13 mouse cellular contexts compared by ENCODE assay signal in genomic region chr2:118116180-118116579, GRCm38 (mm10). TPM values are rescaled to one million over a fixed set of nuclear protein-coding genes. Genes with fewer than 3 reads are reported as not detected.
DNase-seq lines count a peak whose midpoint lies in the region; ATAC-seq and TF ChIP-seq lines count a peak whose summit lies in the region.
"Had no signal": no experiment of that assay in that cellular context is flagged by ENCODE, and none has a peak within 500 bp of the region (broad histone marks: within the 10 kb centered on the region; RNA-seq: fewer than 3 reads in every experiment).

No protein-coding gene starts in this region.

- ATAC-seq in intestine, embryonic 15.5 days = peak; percentile 46
- no peak for ATAC-seq in intestine, postnatal 0 days
- peak; percentile 39 for ATAC-seq in neural tube, embryonic 12.5 days (ENCODE audit: low FRiP score, low read depth)

- no peak overlapping the region for H3K9ac ChIP-seq in intestine, embryonic 15.5 days
- H3K9ac ChIP-seq in intestine, postnatal 0 days (ENCODE audit: low read depth, low read length) = no peak overlapping the region
- no peak overlapping the region for H3K9ac ChIP-seq in neural tube, embryonic 12.5 days

- no peaks in the 10 kb centered on the region for H3K27me3 ChIP-seq in intestine, embryonic 15.5 days (replicated peaks)
- no peaks in the 10 kb centered on the region for H3K27me3 ChIP-seq in intestine, postnatal 0 days (replicated peaks; ENCODE audit: control insufficient read depth, insufficient read depth, low read length)
- peaks cover 16% of the 10 kb centered on the region for H3K27me3 ChIP-seq in neural tube, embryonic 12.5 days (replicated peaks)

- H3K4me2 ChIP-seq in intestine, embryonic 15.5 days (replicated peaks) = no peak overlapping the region
- no peak overlapping the region for H3K4me2 ChIP-seq in intestine, postnatal 0 days (replicated peaks; ENCODE audit: low read depth)
- H3K4me2 ChIP-seq in neural tube, embryonic 12.5 days (replicated peaks) = no peak overlapping the region

- no peak overlapping the region for H3K4me3 ChIP-seq in intestine, embryonic 15.5 days (replicated peaks)
- no peak overlapping the region for H3K4me3 ChIP-seq in intestine, postnatal 0 days (ENCODE audit: low read depth, low read length)
- no peak overlapping the region for H3K4me3 ChIP-seq in neural tube, embryonic 12.5 days

- H3K36me3 ChIP-seq in intestine, embryonic 15.5 days = peaks cover 22% of the 10 kb centered on the region
- peaks cover 50% of the 10 kb centered on the region for H3K36me3 ChIP-seq in intestine, postnatal 0 days (ENCODE audit: control insufficient read depth, insufficient read depth)
- peaks cover 4% of the 10 kb centered on the region; the same call in 1 of the 2 replicates for H3K36me3 ChIP-seq in neural tube, embryonic 12.5 days

- DNase-seq in neural tube, embryonic 10.5 days (ENCODE audit: extremely low spot score, low spot score) = no peak
- peak; percentile 35 for DNase-seq in forelimb bud, embryonic 11.5 days (ENCODE audit: low read depth, low spot score)
- DNase-seq in spleen, postnatal 10 days (ENCODE audit: low spot score in 2 of 2) = no peak
- DNase-seq in thymus, postnatal 14 days = no peak
- DNase-seq: cerebellum, adult 9-11 months; heart, postnatal 36 days; kidney, adult 18-20 months; kidney, postnatal 25 days; right cerebral cortex, postnatal 14 days; thymus, adult 18-20 months had no signal

- H3K9me3 ChIP-seq in intestine, embryonic 15.5 days = no peaks in the 10 kb centered on the region
- no peaks in the 10 kb centered on the region for H3K9me3 ChIP-seq in intestine, postnatal 0 days (ENCODE audit: control insufficient read depth)
- H3K9me3 ChIP-seq in neural tube, embryonic 12.5 days = no peaks in the 10 kb centered on the region

- WGBS in intestine, embryonic 15.5 days = 43% methylated on average over 2 of the region's 2 CpGs
- 32% methylated on average over 2 of the region's 2 CpGs for WGBS in intestine, postnatal 0 days
- 47% methylated on average over 2 of the region's 2 CpGs for WGBS in neural tube, embryonic 12.5 days

- H3K27ac ChIP-seq in intestine, embryonic 15.5 days = no peak overlapping the region
- no peak overlapping the region for H3K27ac ChIP-seq in intestine, postnatal 0 days (ENCODE audit: low read depth, low read length)
- H3K27ac ChIP-seq in neural tube, embryonic 12.5 days = no peak overlapping the region

- no peak for TF ChIP-seq CTCF in intestine, postnatal 0 days (IDR thresholded peaks at IDR 0.05; ENCODE audit: low read depth)

- H3K4me1 ChIP-seq in intestine, embryonic 15.5 days (replicated peaks) = peaks cover 6% of the 10 kb centered on the region
- H3K4me1 ChIP-seq in intestine, postnatal 0 days (replicated peaks; ENCODE audit: control insufficient read depth, insufficient read depth, low read length) = no peaks in the 10 kb centered on the region
- peaks cover 7% of the 10 kb centered on the region for H3K4me1 ChIP-seq in neural tube, embryonic 12.5 days

RNA-seq across cellular contexts. Expression of gene Thbs1, which starts 4.5 kb away (rescaled TPM):
- polyA plus RNA-seq in intestine, embryonic 15.5 days (2015; fragmentation: Nextera tagmentation; extraction: Ambion mirVana) = 21.6 and 23.6 TPM in 2 replicates
- 13.2 and 14.9 TPM in 2 replicates for polyA plus RNA-seq in intestine, postnatal 0 days (2015; fragmentation: Nextera tagmentation; extraction: Ambion mirVana)
- 15.8 and 17.5 TPM in 2 replicates for polyA plus RNA-seq in neural tube, embryonic 12.5 days (2016; fragmentation: Nextera tagmentation; extraction: Ambion mirVana)
